19 mouse cellular contexts compared by ENCODE assay signal in genomic region chr9:104251111-104251510, GRCm38 (mm10). TPM values are rescaled to one million over a fixed set of nuclear protein-coding genes. Genes with fewer than 3 reads are reported as not detected.
DNase-seq lines count a peak whose midpoint lies in the region; ATAC-seq and TF ChIP-seq lines count a peak whose summit lies in the region.
"Had no signal": no experiment of that assay in that cellular context is flagged by ENCODE, and none has a peak within 500 bp of the region (broad histone marks: within the 10 kb centered on the region; RNA-seq: fewer than 3 reads in every experiment).

No protein-coding gene starts in this region.

- H3K9ac ChIP-seq in intestine, postnatal 0 days (ENCODE audit: low read depth, low read length), result no peak overlapping the region
- H3K9ac ChIP-seq: embryonic facial prominence, embryonic 15.5 days; heart, embryonic 12.5 days had no signal

- H3K4me3 ChIP-seq in intestine, postnatal 0 days (ENCODE audit: low read depth, low read length), result no peak overlapping the region
- H3K4me3 ChIP-seq: embryonic facial prominence, embryonic 15.5 days; erythroblast, embryonic 14.5 days; forebrain, embryonic 10.5 days; gastrocnemius, adult 2 months; heart, embryonic 12.5 days had no signal

- no peaks in the 10 kb centered on the region; the same call in 1 of the 2 replicates for H3K36me3 ChIP-seq in intestine, postnatal 0 days (ENCODE audit: control insufficient read depth, insufficient read depth)

- peak overlapping the region; percentile 66 for H3K27ac ChIP-seq in intestine, postnatal 0 days (ENCODE audit: low read depth, low read length)
- H3K27ac ChIP-seq: embryonic facial prominence, embryonic 15.5 days; forebrain, embryonic 10.5 days; gastrocnemius, adult 2 months had no signal

- H3K27me3 ChIP-seq in intestine, postnatal 0 days (replicated peaks; ENCODE audit: control insufficient read depth, insufficient read depth, low read length), result no peaks in the 10 kb centered on the region
- H3K27me3 ChIP-seq: embryonic facial prominence, embryonic 15.5 days; heart, embryonic 12.5 days had no signal

- peak; percentile 70 to 77 for DNase-seq in kidney, adult 8-10 months
- no peak for DNase-seq in kidney, postnatal 4 days
- peak; percentile 63 for DNase-seq in kidney, postnatal 14 days
- peak; percentile 58 for DNase-seq in yolk sac, embryonic 10.5 days (ENCODE audit: low spot score)
- no peak for DNase-seq in c-Kit-positive CD71-positive TER-119-positive erythroid progenitor cells, embryonic 14.5 days (ENCODE audit: low spot score)
- DNase-seq: adrenal gland, postnatal 36 days; cerebellum, adult 11 months; cerebellum, adult 8-10 months; cerebellum, postnatal 14 days; embryo, embryonic 11 days; gastrocnemius, adult 2 months; gastrocnemius, postnatal 25 days had no signal

- peak; percentile 66; the same call in 1 of the 2 replicates for ATAC-seq in intestine, postnatal 0 days
- no peak for ATAC-seq in megakaryocyte-erythroid progenitor cell, adult 5-6 weeks (replicated peaks; ENCODE audit: low FRiP score, low TSS enrichment, poor library complexity, severe bottlenecking)
- ATAC-seq: forebrain, embryonic 14.5 days had no signal

- WGBS in intestine, postnatal 0 days, result 38% methylated on average over 8 of the region's 8 CpGs

- peak overlapping the region; percentile 13; the same call in 1 of the 2 replicates for H3K4me2 ChIP-seq in intestine, postnatal 0 days (replicated peaks; ENCODE audit: low read depth)
- H3K4me2 ChIP-seq: embryonic facial prominence, embryonic 15.5 days; heart, embryonic 12.5 days had no signal

- peaks cover 19% of the 10 kb centered on the region for H3K4me1 ChIP-seq in intestine, postnatal 0 days (replicated peaks; ENCODE audit: control insufficient read depth, insufficient read depth, low read length)

- TF ChIP-seq CTCF in intestine, postnatal 0 days (IDR thresholded peaks at IDR 0.05; ENCODE audit: low read depth), result no peak

- H3K9me3 ChIP-seq in intestine, postnatal 0 days (ENCODE audit: control insufficient read depth), result no peaks in the 10 kb centered on the region
- H3K9me3 ChIP-seq: embryonic facial prominence, embryonic 15.5 days; forebrain, embryonic 10.5 days; heart, embryonic 12.5 days had no signal

RNA-seq across cellular contexts. Expression of gene Dnajc13, which starts 11.6 kb away (rescaled TPM):
- polyA plus RNA-seq in intestine, postnatal 0 days (2015; fragmentation: Nextera tagmentation; extraction: Ambion mirVana), result 24.6 and 26.8 TPM in 2 replicates
- 56.7 and 63.6 TPM in 2 replicates for total RNA-seq in megakaryocyte-erythroid progenitor cell, adult 5-6 weeks (2014; fragmentation: Nextera tagmentation)
- 32.7 and 51.7 TPM in 2 replicates for total RNA-seq in megakaryocyte-erythroid progenitor cell, adult 5-6 weeks (2017)

Comparison
In these comparisons a context has a peak if more than half of its experiments do, and no peak if none do; other contexts are left out.
1. DNase-seq: peak in kidney, adult 8-10 months (2 of 2), kidney, postnatal 14 days (single experiment) and yolk sac, embryonic 10.5 days (single experiment); none in kidney, postnatal 4 days (0 of 2) and c-Kit-positive CD71-positive TER-119-positive erythroid progenitor cells, embryonic 14.5 days (single experiment).